Mouse (Mus musculus) gastrocnemius, postnatal 10 days (tissue): ENCODE measurements around the gene Sh2d3c. TPM values are rescaled to one million over a fixed set of nuclear protein-coding genes. Genes with fewer than 3 reads are reported as not detected.

ENCODE experiments used
- DNase-seq: peaks from one replicate; pipeline ENCODE4 v3.0.0; 2021; ENCODE audit warnings: mixed read lengths
- total RNA-seq, 2 experiments: library from RNA; stranded (reverse); gene quantifications; 2 replicates each; pipeline ENCODE4 v1.2.3; 2021

Sh2d3c gene
- total RNA-seq, 2 experiments from 2014 or later, result 13.2 to 16.6 TPM

DNA sequence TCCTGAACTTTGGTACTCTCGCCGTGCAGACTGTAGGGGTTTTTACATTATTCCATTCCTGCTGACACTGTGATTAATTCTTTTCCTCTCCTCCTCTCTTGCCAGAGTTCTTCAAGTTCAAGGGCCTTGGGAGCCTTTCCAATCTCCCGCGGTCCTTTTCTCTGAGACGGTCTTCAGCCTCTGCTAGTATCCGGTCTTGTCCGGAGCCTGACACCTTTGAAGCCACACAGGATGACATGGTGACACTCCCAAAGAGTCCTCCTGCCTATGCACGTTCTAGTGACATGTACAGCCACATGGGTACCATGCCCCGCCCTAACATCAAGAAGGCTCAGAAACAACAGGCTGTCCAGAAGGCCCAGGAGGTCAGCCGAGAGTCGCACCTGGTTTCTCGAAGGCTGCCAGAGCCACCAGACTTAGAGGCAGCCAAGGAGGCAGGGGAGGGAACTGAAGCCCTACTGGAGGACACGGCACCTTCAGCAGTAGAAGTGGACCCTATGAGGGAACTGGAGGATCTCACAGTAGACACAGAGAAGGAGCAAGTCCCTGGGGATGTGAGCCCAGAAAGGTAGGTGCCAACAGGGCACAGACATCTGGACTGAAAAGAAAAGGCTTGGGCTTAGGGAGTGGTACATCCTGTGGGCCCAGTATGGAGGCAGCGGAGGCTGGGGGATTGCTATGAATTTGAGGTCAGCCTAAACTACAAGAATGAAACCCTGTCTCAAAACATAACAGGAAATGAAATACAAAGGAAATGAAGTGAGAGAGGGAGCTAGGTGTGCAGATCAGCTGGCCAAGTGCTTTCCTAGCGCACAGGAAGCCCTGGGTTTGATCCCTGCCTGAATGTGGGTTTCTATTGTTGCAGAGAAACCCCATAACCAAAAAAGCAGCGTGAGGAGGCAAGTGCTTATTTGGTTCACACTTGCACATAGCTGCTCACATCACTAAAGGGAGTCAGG, 4.3 kb downstream of the Sh2d3c start:
- DNase-seq, result no peak

DNA sequence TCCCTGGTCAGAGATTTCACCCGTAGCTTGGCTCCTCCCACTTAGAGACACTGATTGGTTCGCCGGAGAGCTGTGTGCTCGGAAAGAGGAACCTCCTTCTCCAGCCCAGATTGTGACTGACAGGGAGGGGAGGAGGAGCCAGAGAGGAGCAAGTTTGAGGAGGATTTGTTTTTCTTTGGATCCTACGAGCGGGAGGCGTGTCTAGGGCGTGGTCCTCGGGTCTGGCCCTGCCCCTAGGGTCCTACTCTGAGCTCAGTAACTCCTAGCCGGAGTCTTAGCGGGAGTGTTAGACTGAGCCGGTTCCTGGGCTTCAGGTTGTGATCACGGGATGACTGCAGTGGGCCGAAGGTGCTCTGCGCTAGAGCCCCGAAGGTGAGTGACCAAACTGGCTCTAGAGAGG, 6.6 kb downstream of the Sh2d3c start:
- DNase-seq, result peak; percentile 83

DNA sequence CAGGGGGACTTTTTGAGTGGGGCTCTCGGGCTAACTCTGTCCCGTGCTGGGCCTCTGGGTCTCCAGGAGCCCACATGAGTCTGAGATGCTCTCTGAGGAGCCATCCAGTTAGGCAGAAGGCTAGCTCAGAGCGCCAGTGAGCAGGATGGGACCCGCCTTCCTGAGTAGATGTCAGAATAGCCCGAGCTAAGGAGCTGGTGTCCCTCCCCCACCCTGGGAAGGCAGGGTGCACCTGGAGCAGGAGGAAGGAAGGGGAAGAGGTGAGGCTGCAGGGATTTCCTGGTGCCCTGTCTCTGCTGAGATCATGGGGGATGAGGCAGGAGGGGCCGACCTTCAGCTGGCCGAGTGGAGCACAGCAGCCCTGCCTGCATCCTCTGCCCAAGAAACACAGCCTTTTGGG, 7.6 kb downstream of the Sh2d3c start:
- DNase-seq, result no peak

DNA sequence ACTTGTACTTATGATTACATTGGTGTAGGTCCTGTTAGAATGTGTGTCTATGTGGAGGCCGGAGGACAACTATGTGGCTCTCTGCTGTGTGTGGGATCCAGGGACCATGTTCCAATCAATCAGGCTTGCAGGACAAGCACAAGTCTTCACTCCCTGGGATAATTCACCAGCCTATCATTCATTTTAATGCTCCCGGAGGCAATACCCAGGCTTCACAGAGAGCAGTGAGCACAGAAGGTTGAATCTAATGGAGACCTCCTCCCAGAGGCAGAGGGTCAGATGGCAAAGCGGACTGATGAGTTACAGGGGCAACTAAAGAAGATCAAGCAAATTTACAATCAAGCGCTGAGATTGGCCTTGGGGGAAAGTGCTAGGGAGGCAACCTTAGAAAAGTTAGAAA, 8.7 kb downstream of the Sh2d3c start:
- DNase-seq, result no peak

DNA sequence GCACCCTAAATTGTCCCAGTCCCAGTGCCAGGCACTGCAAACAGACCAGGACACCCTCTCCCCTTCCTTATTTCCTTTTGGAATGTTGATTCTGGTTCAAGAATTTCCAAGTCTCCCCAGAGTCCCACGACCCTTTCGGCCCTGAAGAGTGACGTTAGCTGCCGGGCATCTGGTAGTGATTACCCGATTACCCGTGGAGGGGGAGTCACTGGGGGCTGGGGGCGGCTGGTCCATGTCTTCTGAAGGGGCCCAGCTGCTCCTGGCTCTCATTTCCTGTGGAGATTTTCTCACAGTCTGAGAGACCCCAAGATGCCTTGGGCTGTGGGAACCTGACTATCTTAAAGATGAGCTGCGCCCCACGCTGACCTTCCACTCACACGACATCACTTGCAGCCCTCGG, 10.0 kb downstream of the Sh2d3c start:
- DNase-seq, result no peak

DNA sequence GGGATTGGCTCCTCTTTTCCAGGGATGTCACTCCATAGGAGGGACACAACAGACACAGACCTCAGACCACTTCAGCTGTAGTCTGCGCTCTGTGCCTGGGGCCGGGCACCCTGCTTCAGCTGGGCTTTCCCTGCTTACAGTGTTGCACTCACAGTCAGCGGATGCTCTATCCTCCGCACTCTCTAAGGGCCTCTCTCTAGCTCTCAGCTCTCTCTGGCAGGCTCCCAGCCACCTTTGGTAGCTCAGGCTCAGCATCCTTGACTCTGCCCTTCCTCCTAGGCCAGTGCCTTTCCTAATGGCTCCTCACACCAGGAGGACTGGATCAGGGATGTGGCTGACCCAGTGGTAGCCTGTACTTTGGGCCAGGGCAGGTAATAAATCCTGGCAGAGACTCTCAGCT, 11.1 kb downstream of the Sh2d3c start:
- no peak for DNase-seq

DNA sequence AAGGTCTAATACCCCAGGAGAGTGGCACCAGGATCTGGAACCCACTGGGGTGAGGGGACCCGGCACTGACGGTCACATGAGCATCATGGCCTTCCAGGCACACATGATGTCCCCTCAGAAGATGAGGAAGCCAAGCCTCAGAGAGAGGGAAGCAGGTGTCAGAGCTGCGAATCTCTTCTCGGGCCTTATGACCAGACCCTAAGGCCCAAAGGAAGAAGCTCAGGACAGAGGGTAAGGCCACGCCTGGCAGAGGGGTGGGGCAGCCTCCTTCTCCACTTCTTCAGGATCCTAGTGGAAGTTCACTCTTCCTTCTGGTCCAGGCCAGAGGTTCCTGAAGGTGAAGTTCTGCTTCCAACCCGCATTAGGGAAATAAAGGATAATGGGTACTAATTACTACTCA, 11.8 kb downstream of the Sh2d3c start:
- no peak for DNase-seq

DNA sequence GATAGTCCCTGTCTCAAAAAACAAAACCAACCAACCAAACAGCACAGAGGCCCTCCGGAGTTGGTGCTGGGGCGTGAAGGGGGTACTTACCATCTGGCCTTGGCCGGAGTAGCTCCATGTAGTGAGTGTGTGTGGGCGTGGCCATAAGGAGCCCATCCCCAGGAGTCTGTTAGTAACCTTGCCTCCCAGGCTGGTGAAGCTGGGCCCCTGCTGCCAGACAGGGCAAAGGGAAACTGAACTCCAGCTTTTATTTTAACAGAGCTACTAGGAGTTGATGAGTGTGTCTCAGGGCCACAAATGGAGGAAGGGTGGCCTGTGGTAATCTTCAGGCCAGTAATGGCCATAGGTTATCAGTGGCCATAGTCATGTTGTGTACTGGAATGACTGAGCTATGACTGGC, 13.6 kb downstream of the Sh2d3c start:
- no peak for DNase-seq

DNA sequence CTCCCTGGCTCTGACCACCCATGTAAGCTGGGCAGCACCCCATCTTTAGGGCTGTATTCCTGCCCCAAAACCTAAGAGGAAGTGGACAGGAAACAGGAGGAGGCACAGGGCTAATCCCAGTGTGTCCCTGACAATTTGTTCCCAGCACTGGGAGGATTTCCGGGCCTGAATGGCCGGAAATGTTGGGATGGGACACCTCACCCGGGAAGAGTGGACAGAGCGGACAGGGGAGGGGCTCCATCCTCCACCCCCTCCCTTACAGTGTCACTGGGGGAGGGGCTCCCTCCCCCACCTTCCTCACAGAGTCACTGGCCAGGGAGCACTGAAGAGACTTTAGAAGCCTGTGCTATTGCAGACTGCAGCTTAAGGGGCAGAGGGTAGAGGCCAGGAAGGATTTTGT, 14.1 kb downstream of the Sh2d3c start:
- DNase-seq, result no peak

DNA sequence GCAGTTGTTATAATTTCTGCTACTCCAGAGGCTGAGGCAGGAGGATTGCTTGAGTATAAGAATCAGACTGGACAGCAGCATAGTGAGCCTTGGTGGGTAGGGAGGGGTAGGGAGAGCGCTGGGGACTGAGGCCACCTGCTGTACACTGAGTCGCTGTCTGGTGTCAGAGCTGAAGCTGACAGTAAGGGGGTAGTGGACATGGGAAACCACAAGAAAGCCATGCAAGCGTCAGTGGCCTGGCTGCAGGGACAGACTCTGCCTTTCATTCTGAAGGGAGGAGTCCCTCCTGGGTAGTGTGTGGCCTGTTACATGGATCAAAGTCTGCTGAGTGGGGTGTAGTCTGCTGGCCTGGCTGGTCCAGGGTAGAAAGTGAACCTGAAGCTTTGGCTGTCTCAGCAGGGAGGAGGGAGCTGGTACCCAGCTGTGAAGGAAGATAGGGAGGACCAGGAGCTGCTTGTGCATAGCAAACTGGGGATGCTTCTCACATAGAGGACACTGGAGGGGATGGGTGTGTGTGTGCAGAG, 15.5 kb downstream of the Sh2d3c start:
- DNase-seq, result no peak

DNA sequence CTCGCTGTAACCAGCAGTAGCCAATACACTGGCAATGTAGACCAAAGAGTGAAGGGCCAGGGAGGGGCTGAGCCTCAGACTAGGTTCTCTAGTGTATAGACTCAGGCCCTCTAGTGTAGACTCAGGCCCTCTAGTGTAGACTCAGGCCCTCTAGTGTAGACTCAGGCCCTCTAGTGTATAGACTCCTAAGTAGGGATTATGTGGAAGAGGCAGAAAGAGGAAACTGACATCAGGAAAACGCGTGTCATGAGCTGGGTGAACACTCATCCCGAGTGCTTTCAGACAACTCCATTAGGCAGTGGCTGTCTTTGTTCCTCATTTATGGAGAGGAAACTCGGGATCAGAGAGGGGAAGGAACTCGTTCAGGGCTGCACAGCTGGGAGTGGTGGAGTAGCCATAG, 16.2 kb downstream of the Sh2d3c start:
- DNase-seq, result no peak

DNA sequence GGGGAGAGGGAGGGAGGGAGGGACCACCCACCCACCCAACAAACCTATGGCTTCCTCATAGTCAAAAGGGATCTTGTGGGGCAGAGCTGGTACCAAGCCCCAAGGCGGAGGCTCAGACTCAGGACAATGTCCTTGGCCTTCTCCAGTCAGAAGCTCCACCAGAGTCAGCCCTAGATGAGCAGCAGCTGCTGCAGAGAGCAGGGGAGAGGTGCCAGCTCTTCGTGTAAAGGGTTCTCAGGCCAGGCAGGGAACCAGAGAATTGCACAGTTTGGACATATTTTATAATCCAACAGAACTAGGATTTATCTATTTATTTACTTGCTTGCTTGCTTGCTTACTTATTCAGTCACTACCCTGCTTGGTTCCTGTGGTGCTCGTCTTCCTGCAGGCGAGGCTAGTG, 18.5 kb downstream of the Sh2d3c start:
- DNase-seq, result no peak

DNA sequence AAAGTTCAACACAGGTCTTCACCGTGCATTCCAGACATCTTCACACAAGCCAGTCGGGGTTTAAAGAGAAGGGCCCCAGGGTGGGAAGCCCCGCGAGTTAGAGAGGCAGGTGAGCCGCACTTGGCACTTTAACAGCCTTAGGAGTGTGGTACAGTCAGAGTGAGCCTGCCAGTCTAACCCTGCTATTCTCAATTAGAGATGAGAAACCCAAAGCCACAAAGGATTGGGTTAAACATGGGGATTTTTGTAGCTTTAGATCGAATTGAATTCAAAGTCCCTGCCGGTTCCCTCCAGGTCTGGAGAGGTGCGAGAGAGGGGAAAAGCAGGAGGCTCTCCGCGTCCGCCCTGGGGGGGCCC, 20.0 kb downstream of the Sh2d3c start, which contains the start of gene 6330409D20Rik:
TSS of gene 6330409D20Rik (minus strand) at position 101 of the 357 bp plus-strand sequence.
- no peak for DNase-seq

DNA sequence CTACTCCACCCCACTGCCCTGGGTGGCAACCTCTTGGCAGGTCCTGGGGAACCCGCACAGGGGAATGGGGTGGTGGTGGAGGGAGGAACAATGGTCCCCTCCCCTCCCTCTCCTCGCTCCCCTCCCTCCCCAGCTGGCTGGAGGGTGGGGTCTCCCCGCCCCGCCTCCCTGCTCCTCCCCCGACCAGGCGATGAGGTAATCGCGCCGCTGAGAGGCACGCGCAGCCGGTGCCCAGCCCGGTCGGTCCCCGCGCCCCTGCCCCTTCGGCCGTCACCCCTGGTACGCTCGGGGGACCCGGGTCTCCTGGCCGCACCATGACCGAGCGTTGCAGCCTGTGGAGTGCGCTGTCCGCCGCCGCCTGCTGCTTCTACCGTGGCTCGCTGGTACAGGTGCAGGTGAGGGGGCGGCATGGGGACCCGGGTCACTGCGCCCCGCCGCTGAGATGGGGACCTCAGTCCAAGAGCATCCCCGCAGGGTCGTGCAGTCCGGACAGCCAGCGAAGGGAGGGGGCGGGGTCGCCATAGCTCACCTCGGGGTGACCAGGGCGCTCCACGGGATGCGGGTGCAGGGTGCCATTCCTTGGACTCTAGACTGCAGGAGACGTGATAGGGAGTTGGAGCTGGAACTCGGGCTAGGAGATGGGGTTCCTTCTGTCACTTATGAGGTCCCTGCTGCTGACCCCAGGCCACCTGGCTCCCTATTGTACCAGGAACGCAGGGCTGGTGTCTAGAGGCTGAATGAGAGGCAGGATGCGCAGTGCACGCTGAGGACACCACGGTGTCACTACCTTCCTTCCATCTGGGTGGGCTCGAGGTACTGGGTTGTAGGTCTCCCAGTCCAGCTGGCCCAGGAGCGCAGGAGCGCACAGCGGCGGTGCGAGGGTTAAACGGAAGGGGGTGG, 20.7 kb downstream of the Sh2d3c start:
- peak; percentile 37 for DNase-seq

DNA sequence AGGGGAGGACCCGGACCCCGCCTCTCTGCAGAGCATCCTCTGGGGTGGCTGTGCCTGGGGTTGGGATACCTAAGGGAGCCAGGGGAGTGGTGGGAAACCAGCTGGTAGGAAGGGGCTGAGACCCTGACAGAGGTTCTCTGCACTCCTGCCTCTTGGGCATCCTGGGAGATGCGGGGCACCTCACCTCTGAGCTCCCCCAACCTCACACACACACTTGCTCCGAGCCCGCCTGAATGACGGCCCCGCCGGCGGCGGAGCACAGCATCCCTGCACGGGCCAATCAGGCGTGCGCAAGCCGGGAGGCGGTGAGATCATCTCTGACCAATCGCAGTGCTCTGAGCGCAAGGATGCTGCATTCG, 21.3 kb downstream of the Sh2d3c start:
- no peak for DNase-seq

DNA sequence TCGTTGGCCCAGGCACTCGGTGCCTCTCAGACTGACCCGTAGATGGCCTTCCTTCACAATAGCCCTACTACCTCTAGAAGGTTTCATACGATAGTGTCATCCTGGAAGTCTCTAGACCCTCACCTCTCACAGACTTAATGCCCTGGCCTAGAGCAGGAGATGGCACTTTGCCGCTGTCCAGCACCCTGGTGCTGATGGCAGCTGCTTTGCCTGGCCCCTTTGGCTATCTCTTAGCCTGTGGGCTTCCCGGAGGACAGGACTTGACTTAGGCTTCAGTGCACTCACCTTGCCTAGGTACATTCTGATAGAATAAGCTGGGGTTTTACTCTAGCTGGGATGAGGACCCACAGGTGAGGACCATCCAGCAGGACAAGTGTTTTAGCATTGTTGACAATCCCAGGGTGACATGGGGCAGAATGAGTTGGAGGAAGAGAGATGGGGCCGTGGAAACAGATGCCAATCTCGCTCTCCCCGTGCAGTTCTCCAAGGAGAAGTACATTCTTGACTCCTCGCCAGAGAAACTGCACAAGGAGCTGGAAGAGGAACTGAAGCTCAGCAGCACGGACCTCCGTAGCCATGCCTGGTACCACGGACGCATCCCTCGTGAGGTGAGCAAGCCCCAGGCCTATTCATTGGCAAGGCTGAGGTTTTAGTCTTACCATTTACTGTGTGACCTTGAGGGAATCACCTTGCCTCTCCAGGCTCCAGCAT, 23.6 kb downstream of the Sh2d3c start:
- no peak for DNase-seq

DNA sequence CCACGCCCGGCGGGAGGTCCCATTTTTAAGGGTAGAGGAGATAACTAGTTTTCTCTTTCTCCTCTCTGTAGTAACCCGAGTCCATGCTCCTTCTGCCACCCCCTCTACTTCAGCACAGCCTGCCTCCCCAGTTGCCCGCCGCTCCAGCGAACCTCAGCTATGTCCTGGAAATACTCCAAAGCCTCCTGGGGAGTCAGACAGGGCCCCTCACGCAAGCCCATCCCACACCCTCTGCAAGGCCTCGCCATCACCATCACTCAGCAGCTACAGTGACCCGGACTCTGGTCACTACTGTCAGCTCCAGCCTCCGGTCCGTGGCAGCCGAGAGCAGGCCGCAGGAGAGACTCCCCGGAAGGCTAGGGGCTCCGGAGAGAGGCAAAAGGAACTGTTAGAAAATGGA, 28.2 kb downstream of the Sh2d3c start:
- no peak for DNase-seq

DNA sequence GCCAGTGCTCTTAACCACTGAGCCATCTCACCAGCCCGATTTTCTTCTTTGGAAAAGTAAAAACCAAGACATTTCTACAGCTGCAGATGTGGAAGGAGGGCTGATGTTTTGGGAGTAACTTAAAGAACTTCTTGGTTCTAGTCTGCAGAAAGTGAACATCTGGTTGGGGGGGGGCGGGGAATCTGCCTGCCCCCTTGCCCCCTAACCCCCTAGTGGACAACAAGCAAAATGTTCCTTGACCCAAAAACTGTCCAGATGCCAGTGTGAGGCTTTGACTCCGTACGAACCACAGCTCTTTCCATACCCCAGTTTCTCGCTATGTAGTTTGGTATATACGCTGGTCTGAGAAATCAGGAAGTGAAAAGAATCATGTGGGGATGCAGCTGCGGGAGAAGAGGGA, 29.3 kb downstream of the Sh2d3c start:
- DNase-seq, result no peak

DNA sequence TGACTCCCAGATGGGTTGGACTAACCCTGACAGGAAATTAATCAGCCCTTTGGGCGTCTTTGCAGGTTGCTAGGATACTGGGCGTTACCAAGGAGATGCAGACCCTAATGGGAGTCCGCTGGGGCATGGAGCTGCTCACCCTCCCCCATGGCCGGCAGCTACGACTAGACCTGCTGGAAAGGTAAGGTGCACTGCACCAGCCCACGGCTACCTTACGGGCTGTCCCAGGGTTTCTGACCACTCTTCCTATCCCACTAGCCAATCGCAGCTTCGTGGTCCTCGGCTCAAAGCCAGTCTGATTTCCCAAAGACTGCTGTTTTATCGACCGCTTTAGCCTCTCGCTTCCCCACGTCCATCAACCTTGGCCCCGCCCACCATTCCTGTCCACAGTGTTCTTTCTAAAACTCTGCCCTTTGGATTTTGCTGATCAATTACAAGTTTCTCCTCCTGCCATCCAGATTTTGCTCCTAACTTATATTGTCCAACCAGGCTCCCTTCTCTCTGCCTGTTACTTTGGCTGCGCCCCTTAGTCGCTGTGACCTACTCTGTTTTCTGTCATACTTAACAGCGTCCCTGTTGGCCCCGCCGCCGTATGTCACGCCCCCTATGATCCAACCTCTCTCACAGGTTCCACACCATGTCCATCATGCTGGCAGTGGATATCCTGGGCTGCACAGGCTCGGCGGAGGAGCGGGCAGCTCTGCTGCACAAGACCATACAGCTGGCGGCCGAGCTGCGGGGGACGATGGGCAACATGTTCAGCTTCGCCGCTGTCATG, 30.2 kb downstream of the Sh2d3c start:
- no peak for DNase-seq

DNA sequence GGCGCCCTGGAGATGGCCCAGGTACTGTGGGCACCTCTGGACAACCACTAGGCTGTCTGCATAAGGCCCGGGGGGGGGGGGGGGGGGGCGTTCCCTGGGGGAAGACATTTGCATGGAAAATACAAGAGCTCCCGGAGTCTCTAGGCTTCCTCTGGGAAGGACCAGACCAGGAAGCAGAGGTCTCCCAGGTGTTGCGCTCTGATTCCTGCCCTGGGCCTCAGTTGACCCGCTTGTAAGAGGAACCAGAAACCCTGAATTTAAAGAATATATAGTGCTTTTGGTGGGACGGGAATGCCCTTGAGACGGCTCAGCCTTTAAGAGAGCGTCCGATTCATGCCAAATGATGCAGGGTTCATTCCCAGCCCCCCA, 30.8 kb downstream of the Sh2d3c start:
- no peak for DNase-seq

DNA sequence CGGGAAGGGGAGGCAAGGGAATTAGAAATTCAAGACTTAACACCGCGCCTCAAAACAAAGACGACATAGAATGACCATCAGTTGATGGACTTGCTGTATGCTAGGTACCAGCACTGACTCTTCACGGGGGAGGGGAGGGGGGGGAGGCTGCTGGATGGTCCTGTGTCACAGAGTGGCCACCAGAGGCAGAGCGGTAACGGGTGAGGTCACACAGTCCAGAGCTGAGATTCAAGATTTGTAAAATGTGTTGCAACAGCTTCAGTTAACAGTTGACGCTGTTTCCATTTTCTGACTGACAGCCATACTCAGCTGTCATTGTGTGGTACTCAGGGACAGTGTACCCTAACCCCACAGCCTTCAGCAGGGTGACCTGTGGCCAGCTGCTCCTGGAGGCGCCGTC, 31.3 kb downstream of the Sh2d3c start:
- no peak for DNase-seq

DNA sequence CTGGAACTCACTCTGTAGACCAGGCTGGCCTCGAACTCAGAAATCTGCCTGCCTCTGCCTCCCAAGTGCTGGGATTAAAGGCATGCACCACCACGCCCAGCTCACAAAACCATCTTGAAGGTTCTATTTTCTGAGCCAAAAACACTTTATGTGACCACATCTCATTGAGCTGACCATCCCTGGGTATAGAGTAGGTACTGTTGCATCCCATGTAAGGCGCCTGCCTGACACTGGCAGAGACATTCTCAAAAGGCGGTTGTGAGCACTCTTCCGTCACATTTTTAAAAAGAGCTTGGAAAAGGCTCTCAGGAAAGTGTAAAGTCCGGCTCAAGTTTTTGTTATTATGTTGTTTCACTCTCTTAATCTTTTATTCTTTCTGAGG, 35.8 kb downstream of the Sh2d3c start:
- DNase-seq, result no peak
